Mouse (Mus musculus) CH12F3 (cell line): ENCODE data around the gene Mup13.
"Not testable (repeated sequence)": the region's sequence is repeated elsewhere in the genome, so short reads cannot be mapped to it uniquely, and the experiment has no call there.

Source experiments
- in situ Hi-C: fragments of 300-500 bp; cut with MboI; formaldehyde crosslinking; loops from 2 replicates; pipeline ENCODE4 v1.14.3; 2020; ENCODE audit warnings: low sequenced_read_pairs

Gene Mup13

DNA sequence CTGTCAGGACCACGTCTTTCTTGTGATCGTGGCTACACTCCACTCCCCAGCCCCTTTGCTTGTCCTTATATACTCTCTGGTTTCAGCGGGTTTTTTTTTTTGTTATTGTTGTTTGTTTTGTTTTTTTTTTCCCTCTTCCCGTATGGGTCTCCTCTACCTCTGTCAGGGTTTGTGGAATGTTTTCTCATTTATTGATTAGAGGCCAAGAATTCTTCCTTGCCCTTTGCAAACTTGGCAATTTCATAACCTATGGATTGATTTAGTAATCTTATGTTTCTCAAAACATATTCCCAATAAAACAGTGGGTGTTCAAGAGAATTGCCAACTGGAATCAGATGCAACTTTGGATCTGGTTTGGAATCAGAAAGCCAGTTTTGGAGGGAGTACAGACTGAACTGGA lies at the start of gene Mup13:
Mup13 (minus strand) TSS at position 101 of the 400 bp plus-strand sequence.
- in situ Hi-C loops: not testable (repeated sequence)
